Mouse (Mus musculus): ENCODE results near the gene Cyp1a2.

The Cyp1a2 gene

GRCm38 (mm10) chr9:57671500-57671899 is 12.0 kb downstream of the Cyp1a2 start:
- no peak for DNase-seq (ENCODE audit: low spot score in 2 of 2)

- no peak for DNase-seq (ENCODE audit: low spot score in 2 of 2)
These were observed 12.5 kb downstream of the Cyp1a2 start for GRCm38 (mm10) chr9:57671037-57671436.

DNA sequence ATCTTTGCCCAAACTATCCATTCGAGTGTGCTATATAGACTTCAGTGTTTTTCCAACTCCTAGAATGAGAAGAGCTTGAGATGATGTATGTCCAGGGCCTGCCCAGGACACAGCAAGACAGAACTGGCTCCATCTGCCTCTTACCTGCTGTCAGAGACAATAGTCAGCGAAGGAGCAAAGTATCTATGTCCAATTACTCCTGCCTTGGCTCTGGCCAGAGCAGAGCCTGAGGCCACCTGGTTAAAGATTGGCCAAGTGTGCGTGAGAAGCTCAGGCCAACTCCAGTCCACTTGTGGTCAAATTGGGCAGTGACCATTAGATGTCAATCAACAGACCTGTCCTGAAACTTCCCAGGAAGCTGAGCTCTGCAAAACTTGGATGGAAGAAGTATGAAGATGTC is 13.9 kb downstream of the Cyp1a2 start:
- no peak for DNase-seq (ENCODE audit: low spot score in 2 of 2)

- no peak for DNase-seq (ENCODE audit: low spot score in 2 of 2)
These were observed 15.2 kb downstream of the Cyp1a2 start for GRCm38 (mm10) chr9:57668277-57668676.

DNA sequence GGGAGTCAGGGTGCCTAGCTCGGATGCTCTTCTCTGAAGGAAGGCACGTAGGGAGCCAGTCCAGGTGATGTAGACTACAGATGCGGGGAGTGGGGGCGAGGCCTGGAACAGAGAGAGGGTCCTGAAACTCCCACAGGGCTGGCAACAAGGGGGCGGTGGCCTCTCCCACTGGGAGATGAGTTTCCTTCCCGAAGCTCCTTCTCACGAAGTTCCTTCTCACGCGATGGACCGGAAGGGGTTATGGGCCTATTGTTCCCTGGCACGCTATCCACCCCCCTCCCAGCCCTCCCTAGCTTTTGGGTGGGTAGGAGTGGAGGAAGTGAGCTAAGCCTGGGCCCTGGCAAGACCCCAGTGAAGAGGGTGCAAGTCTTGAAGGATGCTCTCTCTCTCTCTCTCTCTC is 15.7 kb downstream of the Cyp1a2 start:
- no peak for DNase-seq (ENCODE audit: low spot score in 2 of 2)

GRCm38 (mm10) chr9:57667136-57667535 is 16.4 kb downstream of the Cyp1a2 start:
- peak in 1 of 2 experiments; percentile 51 for DNase-seq (ENCODE audit: low spot score in 2 of 2)

DNA sequence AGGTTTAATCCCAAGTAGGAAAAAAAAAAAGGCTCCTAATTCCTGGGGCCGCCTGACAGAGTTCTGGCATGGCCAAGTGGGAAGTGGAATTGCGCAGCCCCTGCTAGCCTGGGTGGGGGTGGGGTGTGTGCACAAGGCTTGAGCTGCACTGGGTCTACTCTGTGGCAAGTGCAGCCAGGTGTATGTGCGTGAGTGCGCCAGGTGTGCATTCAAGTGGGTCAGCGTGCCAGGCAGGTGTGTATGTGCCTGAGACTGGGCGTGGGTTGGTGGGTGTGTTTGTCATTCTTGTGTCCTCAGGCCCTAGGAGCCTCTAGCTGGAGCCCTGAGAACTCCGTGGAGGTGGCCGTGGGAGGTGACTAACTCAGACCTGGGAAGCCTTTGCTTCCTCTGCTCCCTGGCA is 17.0 kb downstream of the Cyp1a2 start:
- DNase-seq (ENCODE audit: low spot score in 2 of 2): peak; percentile 32 to 58

GRCm38 (mm10) chr9:57664616-57665015 is 18.9 kb downstream of the Cyp1a2 start:
- DNase-seq (ENCODE audit: low spot score in 2 of 2): no peak

DNA sequence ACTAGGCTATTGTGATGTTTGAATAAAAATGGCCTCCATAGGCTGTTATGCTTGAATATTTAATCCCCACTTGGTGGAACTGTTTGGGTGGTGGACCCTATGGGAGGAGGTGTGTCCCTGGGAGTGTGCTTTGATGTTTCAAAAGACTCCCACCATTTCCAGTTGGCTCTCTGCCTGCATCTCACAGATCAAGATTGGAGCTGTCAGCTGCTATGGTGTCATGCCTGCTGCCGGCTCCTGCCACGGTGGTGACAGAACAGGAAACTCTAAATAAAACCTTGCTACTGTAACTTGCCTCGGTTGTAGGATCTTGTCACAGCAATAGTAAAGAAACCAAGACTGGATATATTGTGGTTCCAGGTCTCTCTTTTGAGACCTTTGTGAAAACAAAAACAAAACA is 22.0 kb downstream of the Cyp1a2 start:
- no peak for DNase-seq (ENCODE audit: low spot score in 2 of 2)

DNA sequence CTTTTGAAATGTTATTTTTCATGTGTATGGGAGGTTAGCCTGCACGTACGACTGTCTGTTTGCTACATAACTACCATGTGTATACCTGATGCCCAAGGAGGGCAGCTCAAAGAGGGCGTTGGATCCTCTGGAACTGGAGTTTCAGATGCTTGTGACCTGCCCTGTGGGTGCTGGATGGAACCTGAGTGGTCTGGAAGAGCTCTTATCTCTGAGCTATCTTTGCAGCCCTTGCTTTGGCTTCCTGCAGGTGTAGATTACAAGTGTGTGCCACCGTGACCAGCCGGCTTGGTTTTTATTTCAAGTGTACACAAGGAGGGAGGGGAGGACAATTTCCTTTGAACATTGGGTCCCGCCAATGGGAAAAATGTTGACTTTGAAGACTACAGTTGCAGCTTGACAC is 23.0 kb downstream of the Cyp1a2 start:
- no peak for DNase-seq (ENCODE audit: low spot score in 2 of 2)

DNA sequence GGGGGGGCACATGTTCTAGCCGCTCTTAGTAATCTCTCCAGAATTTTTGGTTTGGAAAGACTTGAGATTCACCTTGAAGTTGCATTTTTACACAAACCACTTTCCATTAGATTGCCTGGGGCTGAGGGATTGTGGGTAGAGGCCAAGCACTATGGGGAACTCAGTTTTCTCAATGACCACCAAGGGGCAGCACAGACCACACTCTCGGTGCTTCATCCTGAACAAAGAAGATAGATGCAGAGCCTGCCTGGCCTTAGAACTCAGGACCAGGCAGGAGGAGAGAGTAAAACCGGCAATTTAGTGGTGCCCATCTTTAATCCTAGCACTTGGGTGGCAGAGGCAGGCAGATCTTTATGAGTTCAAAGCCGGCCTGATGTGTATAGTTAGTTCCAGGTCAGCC is 23.7 kb downstream of the Cyp1a2 start:
- DNase-seq (ENCODE audit: low spot score in 2 of 2): peak; percentile 69 to 77

GRCm38 (mm10) chr9:57658970-57659369 is 24.5 kb downstream of the Cyp1a2 start:
- DNase-seq (ENCODE audit: low spot score in 2 of 2): no peak

GRCm38 (mm10) chr9:57657843-57658242 is 25.7 kb downstream of the Cyp1a2 start:
- no peak for DNase-seq (ENCODE audit: low spot score in 2 of 2)

DNA sequence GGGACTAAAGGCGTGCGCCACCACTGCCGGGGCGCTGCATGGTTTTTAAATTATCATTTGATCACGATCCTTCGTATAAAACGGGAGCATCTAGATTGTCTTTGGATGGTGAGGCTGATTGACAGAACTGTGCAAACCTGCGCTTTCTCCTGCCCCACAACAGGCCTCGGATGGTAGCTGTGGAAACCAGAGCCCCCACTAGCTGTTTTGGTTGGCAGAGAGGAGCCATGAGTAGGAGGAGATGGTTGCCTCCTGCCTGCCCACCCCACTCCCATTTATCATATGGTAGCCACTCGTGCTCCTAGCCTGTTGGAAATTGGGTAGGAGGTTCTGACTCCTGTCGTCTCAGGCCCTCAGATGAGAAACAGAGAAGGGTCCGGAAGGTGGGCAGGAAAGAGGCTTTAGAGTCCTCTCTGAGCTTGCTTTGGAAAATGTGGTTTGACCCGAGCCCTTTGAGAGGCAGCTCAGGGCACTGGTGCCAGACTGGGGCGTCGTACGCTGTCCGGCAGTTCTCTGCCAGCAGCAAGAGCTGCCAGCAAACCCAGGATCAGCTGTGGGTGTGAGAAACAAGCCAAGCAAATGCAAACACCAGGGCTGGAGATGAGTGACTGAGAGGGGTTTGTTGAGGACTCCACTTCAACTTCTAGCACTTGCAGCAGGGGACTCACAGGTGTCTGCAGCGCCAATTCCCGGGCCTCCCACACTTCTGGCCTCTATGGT is 26.7 kb downstream of the Cyp1a2 start:
- no peak for DNase-seq (ENCODE audit: low spot score in 2 of 2)

DNA sequence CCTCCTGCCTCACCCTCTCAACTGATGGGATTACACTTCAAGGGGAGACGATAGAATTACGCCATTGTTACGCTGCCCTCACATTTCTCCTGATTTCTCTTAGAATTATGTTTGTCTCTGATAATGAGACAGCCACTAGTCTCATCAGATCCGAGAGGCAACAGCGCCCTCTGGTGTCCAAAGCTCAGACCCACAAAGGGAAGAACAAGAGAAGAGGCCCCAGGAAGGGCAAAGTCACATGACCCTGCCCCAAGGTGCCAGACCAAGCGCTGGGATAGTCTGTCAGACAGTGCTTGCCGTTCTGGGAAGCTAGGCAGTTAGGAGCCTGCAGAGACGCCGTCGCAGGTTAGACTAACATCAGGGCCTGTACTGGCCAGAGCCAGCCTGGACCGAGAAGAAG is 27.8 kb downstream of the Cyp1a2 start:
- DNase-seq (ENCODE audit: low spot score in 2 of 2): peak; percentile 92 to 99

- DNase-seq (ENCODE audit: low spot score in 2 of 2): no peak
These were observed 28.5 kb downstream of the Cyp1a2 start for GRCm38 (mm10) chr9:57654966-57655365.

DNA sequence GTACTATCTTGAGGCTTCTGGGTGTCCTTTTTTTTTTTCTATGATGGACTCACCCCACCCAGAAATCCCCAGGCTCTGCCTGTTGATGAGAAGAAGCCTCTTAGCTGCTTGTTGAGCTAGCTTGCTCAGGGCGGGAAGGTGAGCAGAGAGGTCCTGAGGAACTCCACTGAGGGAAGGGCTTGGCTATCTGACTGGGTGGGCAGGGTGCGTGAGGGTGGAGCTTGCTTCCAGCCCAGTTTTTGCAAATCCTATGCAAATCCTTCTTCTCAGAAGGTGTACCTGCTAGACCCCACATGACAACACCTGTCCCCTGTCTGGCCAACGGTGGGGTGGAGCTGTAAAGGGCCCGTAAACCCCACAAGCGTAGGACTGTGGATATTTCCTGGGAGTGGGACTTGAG is 30.2 kb downstream of the Cyp1a2 start, which contains the start of gene Csk:
Gene Csk (minus strand): TSS at position 349 of the 400 bp plus-strand sequence.
- DNase-seq (ENCODE audit: low spot score in 2 of 2): no peak

DNA sequence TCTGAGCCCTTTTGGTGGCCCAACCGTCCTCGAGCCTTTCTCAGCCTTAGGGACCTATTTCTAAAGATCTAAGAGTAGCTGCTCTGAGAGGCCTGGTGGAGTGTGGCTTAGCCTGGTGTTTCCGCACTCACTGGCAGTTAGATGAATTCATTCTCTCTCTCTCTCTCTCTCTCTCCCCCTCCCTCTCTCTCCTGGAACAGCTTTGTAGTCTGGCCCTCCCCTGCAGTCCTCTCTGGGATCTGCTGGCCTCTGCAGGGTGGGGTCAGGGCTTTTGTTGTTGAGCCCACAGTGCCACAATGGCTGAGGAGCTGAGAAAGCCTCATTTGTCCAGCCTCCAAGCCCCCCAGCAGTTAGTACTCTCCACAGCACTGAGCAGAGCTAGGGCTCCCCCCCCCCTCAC is 30.6 kb downstream of the Cyp1a2 start:
- DNase-seq (ENCODE audit: low spot score in 2 of 2): no peak

GRCm38 (mm10) chr9:57652351-57652750 is 31.2 kb downstream of the Cyp1a2 start:
- no peak for DNase-seq (ENCODE audit: low spot score in 2 of 2)

- peak; percentile 72 for DNase-seq (ENCODE audit: low spot score in 2 of 2)
These were observed 32.7 kb downstream of the Cyp1a2 start for GRCm38 (mm10) chr9:57650786-57651311.

GRCm38 (mm10) chr9:57650130-57650785 is 33.2 kb downstream of the Cyp1a2 start:
- DNase-seq (ENCODE audit: low spot score in 2 of 2): no peak

DNA sequence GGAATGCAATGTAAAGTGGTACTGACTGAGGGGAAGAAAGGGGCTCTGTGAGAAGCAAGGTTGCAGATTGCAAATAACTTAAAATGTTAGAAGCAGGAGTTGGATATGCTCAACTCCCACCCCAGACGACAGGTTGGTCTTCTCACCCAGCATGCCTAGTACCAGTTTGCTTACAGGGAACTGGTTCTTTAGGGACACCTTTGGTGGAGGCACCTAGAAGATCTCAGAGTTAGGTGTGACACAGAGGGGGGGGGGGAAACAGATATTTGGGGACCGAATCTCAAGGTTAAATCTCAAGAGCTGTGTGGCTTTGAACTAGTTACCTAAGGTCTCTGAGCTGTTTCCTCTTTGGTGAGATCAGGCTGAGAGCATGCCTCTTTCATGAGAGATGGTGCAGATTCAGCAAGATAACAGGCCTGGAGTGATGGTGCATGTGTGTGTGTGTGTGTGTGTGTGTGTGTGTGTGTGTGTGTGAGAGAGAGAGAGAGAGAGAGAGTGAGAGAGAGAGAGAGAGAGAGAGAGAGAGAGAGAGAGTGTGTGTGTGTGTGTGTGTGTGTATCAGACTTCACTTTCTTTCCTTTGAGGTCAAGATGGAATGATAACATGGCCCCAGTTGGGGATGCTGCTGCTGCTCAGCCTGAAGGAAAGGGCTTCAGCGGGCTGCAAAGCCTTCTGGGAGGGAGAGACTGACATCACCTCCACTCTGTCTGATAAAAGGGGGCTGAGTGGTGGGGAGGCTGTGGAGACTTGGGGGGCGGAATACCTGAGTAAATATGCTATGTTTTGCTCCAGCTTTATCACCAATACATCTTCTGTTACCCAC is 36.0 kb downstream of the Cyp1a2 start:
- no peak for DNase-seq (ENCODE audit: low spot score in 2 of 2)

Measured in thymus, postnatal 10 days (tissue).